Mouse (Mus musculus) lung, postnatal 10 days (tissue): Measurements from ENCODE around the gene Hist1h2bl.
A peak's percentile ranks its signal among the peaks of the same experiment; 100 is the strongest.
"Not testable (repeated sequence)": the region's sequence is repeated elsewhere in the genome, so short reads cannot be mapped to it uniquely, and the experiment has no call there.

Experiments
- DNase-seq: peaks from one replicate; pipeline ENCODE4 v3.0.0; 2021

Gene Hist1h2bl

GRCm38 (mm10) chr13:21722373-21722925, 6.5 kb upstream of the Hist1h2bl start:
- no peak for DNase-seq

DNA sequence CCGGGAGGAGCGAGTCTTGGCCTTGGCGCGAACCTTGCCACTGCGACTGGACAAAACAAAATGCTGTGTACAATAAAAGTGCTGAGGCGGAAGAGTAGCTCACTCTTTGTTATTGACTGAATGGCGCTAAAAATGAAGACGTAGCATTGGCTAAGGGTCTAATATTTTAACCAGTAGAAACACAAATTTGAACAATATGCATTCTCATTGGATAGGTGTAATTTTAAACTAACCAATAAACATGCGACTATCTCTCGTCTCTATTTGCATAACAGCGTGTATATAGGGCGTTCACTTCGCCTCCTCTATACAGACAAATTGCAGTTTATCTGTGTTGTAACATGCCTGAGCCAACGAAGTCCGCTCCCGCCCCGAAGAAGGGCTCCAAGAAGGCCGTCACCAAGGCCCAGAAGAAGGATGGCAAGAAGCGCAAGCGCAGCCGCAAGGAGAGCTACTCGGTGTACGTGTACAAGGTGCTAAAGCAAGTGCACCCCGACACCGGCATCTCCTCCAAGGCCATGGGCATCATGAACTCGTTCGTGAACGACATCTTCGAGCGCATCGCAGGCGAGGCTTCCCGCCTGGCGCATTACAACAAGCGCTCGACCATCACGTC, 5.9 kb upstream of the Hist1h2bl start, which contains the start of gene Hist1h2bm:
TSS of gene Hist1h2bm (plus strand) at position 288 of the 616 bp plus-strand sequence.
- DNase-seq = peak; percentile 71

DNA sequence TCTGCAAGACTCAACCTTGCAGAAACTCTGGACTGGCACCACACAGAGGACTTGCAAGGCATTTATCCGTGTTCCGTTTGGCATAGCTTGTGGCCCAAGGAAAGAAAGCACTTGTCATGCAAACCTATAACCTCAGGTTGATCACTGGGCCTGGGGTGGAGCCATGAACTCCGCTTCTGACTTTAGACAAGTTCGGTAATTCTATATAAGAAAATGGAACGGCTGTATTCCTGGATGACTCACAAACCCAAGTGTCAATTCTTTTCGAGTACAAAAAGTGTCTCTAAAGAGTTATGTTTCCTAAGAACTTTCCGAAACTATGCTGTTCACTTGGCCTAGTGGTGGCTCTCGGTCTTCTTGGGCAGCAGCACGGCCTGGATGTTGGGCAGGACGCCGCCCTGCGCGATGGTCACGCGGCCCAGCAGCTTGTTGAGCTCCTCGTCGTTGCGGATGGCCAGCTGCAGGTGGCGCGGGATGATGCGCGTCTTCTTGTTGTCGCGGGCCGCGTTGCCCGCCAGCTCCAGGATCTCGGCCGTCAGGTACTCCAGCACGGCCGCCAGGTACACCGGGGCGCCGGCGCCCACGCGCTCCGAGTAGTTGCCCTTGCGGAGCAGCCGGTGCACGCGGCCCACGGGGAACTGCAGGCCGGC, 5.3 kb upstream of the Hist1h2bl start:
- DNase-seq = not testable (repeated sequence)

DNA sequence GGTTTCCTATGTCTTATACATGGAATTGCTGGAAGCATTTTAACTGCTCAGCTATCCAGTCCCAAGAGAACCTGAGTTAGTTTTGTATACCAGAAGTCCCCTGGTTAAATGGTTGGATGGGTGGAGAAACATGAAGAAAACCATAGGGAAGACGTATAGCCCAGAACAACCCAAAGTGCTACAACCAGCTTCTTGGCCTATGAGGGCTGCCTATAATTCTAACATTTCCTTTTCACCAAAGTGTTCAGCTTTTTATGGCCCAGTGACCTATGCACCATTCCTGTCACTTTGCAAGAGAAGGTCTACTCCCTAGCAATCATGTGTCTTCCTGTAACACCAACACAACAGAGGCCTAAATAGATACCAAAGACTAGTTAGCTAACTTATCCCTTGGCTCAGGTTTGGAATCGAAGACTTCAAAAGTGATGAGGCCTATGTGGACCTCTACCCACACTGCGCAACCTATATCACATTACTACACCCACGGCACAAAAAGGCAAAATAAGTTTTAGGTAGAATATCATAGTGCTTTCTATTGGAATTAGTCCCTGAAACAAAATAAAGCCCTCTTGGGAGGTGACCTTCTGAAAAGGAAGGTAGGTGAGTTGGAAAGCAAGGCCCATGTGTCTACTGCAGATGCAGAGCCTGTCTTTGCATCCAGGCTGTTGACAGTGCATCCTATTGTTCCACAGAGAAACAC, 2.6 kb upstream of the Hist1h2bl start:
- no peak for DNase-seq

DNA sequence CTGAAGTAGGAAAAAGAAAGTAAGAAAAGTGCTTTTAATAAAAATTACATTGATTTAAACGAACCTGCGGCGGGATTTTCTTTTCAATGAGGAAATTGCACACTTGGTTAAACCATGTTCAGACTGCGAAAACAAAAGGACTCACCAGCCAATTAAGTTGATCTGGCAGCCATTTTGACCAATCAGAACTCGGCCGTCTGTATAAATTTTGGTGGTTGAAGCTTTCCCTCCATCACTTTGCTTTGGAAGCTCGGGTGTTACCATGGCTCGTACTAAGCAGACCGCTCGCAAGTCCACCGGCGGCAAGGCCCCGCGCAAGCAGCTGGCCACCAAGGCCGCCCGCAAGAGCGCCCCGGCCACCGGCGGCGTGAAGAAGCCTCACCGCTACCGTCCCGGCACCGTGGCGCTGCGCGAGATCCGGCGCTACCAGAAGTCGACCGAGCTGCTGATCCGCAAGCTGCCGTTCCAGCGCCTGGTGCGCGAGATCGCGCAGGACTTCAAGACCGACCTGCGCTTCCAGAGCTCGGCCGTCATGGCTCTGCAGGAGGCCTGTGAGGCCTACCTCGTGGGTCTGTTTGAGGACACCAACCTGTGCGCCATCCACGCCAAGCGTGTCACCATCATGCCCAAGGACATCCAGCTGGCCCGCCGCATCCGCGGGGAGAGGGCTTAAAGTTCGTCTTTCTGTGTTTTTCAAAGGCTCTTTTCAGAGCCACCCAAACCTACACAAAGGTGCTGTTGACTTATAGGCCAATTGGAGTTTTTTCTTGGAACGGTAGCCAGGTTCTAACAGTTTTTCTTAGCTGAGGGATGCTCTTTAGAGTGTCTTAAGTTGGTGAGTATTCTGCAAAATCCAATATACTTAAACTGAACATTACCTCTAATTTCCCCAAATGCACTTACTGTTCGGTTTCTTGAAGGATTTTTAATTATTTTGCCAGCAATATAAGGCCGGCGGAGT, 1.7 kb upstream of the Hist1h2bl start, which contains the start of gene Hist1h3h:
TSS of gene Hist1h3h (plus strand) at position 263 of the 961 bp plus-strand sequence.
- peak; percentile 88 for DNase-seq

- DNase-seq = peak; percentile 16
Measured at GRCm38 (mm10) chr13:21716540-21717391, 823 bp upstream of the Hist1h2bl start.

- DNase-seq = no peak
Measured at GRCm38 (mm10) chr13:21715131-21715863, 646 bp downstream of the Hist1h2bl start.

- DNase-seq = peak; percentile 76
Measured at GRCm38 (mm10) chr13:21714725-21715124, 1.2 kb downstream of the Hist1h2bl start.

GRCm38 (mm10) chr13:21711698-21712097, 4.2 kb downstream of the Hist1h2bl start:
- DNase-seq = no peak

GRCm38 (mm10) chr13:21710821-21711525, 5.0 kb downstream of the Hist1h2bl start:
- DNase-seq = peak; percentile 80

- peak; percentile 93 for DNase-seq
Measured at GRCm38 (mm10) chr13:21710031-21710711, 5.8 kb downstream of the Hist1h2bl start.

DNA sequence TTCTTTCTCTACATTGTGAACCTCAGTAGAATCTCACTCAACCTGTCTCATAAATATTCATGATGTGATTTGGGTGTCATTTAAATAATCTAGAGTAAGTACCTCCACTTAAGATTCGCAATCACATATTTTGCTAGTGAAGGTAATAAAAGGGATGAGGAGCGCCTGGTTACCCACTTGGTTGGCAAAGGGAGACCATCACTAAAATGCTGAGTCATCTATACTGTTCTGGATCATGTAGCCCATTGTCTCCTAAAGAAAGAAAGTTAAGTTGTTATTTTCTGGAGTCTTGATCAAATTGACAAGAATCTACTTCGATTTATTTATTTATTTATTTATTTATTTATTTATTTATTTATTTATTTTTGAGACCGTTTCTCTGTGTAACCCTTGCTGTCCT, 9.3 kb downstream of the Hist1h2bl start:
- no peak for DNase-seq

GRCm38 (mm10) chr13:21697811-21698210, 18.1 kb downstream of the Hist1h2bl start, which contains the start of gene Olfr1359:
TSS of gene Olfr1359 (plus strand) at chr13:21698111.
- no peak for DNase-seq

- DNase-seq = no peak
Measured at GRCm38 (mm10) chr13:21677305-21677704, 38.6 kb downstream of the Hist1h2bl start, which contains the start of gene Olfr1360. TSS of gene Olfr1360 (minus strand) at chr13:21677405.
